Mouse (Mus musculus) gastrocnemius, postnatal 10 days (tissue): ENCODE results near the gene Pcyox1. TPM values are rescaled to one million over a fixed set of nuclear protein-coding genes. Genes with fewer than 3 reads are reported as not detected.
"Not testable (repeated sequence)": the region's sequence is repeated elsewhere in the genome, so short reads cannot be mapped to it uniquely, and the experiment has no call there.

Experiments used
- DNase-seq: peaks from one replicate; pipeline ENCODE4 v3.0.0; 2021; ENCODE audit warnings: mixed read lengths
- total RNA-seq, 2 experiments: library from RNA; stranded (reverse); gene quantifications; 2 replicates each; pipeline ENCODE4 v1.2.3; 2021

Pcyox1 gene
- total RNA-seq, 2 experiments from 2014 or later, result 67.0 to 71.2 TPM

GRCm38 (mm10) chr6:86366125-86366852 lies 30.7 kb downstream of the Pcyox1 start:
- peak; percentile 40 for DNase-seq

- peak; percentile 96 for DNase-seq
Observed at GRCm38 (mm10) chr6:86365371-86366124, 31.4 kb downstream of the Pcyox1 start, which contains the start of gene Fam136a. TSS of gene Fam136a (plus strand) at chr6:86365646.

- peak; percentile 73 for DNase-seq
Observed at GRCm38 (mm10) chr6:86364442-86365141, 32.4 kb downstream of the Pcyox1 start.

GRCm38 (mm10) chr6:86361373-86361772 lies 35.6 kb downstream of the Pcyox1 start:
- no peak for DNase-seq

- DNase-seq, result no peak
Observed at GRCm38 (mm10) chr6:86360691-86361090, 36.3 kb downstream of the Pcyox1 start.

- DNase-seq, result no peak
Observed at GRCm38 (mm10) chr6:86356956-86357355, 40.0 kb downstream of the Pcyox1 start.

GRCm38 (mm10) chr6:86354948-86355347 lies 42.0 kb downstream of the Pcyox1 start:
- DNase-seq, result no peak

- no peak for DNase-seq
Observed at GRCm38 (mm10) chr6:86349257-86349656, 47.7 kb downstream of the Pcyox1 start.

GRCm38 (mm10) chr6:86346063-86346462 lies 50.9 kb downstream of the Pcyox1 start:
- DNase-seq, result no peak

GRCm38 (mm10) chr6:86343656-86344055 lies 53.3 kb downstream of the Pcyox1 start:
- no peak for DNase-seq

- not testable (repeated sequence) for DNase-seq
Observed at GRCm38 (mm10) chr6:86336340-86336739, 60.6 kb downstream of the Pcyox1 start.

Other genes starting within 250 kb of the Pcyox1 start
- under 1 TPM; 0.35 to 0.75 TPM for gene Tgfa, start 201.9 kb downstream of the Pcyox1 start, total RNA-seq
- gene Fam136a, start 31.5 kb downstream of the Pcyox1 start, total RNA-seq, result 10 to 100 TPM; 23.8 to 30.4 TPM
- 10 to 100 TPM; 60.0 to 71.1 TPM for gene Snrpg, start 25.9 kb downstream of the Pcyox1 start, total RNA-seq
- gene Tia1, start 7.1 kb upstream of the Pcyox1 start, total RNA-seq, result 10 to 100 TPM; 34.0 to 50.1 TPM
- gene Gm44790, start 29.5 kb upstream of the Pcyox1 start, total RNA-seq, result not detected
- gene C87436, start 41.2 kb upstream of the Pcyox1 start, total RNA-seq, result 1 to 10 TPM; 8.7 to 9.8 TPM
- gene Pcbp1, start 129.2 kb upstream of the Pcyox1 start, total RNA-seq, result 100 to 1,000 TPM; 167 to 185 TPM
- gene Asprv1, start 231.0 kb upstream of the Pcyox1 start, total RNA-seq, result under 1 TPM in 1 of 2 experiments, not detected in 1; 0.27 TPM